Mouse (Mus musculus) telencephalon, adult 2 months (tissue): ENCODE measurements around the gene Grk6.
A peak's percentile ranks its signal among the peaks of the same experiment; 100 is the strongest.

Experiments
- DNase-seq: peaks from one replicate; pipeline ENCODE4 v3.0.0-alpha.2; 2011; ENCODE audit warnings: low read depth, low spot score

Grk6 gene

GRCm38 (mm10) chr13:55444937-55445315 lies at the start of gene Grk6:
Gene Grk6, plus strand, starts transcription at chr13:55445072.
- peak; percentile 100 for DNase-seq

DNA sequence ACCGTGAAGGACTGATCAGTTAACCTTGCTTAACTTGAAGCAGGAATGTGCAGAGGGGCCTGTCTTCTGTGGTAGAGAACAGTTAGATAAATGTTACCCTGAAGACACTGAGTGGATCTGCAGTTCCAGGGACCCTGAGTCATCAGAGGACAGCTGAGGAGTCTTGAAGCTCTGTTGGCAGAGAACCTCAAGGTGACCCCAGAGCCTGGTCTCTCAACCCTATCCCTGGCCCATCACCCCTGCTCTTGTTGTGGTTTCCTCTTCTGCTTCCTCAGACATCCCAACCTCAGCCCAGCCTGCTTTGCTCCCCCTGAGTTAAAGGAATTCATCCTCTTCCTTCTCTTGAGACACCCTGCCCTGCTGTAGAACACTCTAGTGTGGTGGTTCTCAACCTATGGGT lies 46.8 kb upstream of the Grk6 start, which contains the start of gene Slc34a1:
Slc34a1 (plus strand) TSS at position 100 of the 400 bp plus-strand sequence.
- no peak for DNase-seq

GRCm38 (mm10) chr13:55399300-55400038 lies 45.4 kb upstream of the Grk6 start:
- no peak for DNase-seq

DNA sequence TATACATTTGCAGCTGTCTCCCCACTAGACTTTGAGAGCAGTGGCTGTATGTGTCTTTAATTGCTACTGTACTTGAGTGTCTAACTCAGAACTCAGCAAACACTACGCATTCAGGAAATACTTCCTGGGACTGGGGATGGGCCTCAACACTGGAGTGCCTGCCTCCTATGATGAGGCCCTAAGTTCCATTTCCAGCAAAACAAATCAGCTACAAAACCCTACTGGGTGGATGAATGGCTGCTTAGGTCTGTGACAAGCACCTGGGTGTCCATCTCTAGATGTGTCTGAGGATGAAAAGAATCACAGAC lies 44.9 kb upstream of the Grk6 start:
- no peak for DNase-seq

DNA sequence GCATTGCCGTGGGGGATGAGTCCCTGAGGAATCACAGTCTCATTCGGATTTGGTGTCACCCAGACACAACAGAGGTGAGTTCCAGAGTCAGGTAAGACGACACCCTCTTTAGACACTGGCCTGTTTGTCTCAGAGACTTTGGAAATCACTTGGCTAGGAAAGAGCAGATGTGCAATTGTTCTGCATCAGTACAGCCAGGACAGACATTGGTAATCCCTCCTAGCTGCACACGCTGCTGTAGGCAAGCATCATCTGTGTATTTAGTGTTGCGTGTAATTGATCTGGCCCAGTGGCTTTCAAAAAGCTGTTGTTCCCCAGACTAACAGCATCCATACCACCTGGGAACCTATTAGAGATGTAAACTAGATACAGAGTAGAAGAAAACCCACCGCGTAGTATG lies 41.6 kb upstream of the Grk6 start:
- no peak for DNase-seq

DNA sequence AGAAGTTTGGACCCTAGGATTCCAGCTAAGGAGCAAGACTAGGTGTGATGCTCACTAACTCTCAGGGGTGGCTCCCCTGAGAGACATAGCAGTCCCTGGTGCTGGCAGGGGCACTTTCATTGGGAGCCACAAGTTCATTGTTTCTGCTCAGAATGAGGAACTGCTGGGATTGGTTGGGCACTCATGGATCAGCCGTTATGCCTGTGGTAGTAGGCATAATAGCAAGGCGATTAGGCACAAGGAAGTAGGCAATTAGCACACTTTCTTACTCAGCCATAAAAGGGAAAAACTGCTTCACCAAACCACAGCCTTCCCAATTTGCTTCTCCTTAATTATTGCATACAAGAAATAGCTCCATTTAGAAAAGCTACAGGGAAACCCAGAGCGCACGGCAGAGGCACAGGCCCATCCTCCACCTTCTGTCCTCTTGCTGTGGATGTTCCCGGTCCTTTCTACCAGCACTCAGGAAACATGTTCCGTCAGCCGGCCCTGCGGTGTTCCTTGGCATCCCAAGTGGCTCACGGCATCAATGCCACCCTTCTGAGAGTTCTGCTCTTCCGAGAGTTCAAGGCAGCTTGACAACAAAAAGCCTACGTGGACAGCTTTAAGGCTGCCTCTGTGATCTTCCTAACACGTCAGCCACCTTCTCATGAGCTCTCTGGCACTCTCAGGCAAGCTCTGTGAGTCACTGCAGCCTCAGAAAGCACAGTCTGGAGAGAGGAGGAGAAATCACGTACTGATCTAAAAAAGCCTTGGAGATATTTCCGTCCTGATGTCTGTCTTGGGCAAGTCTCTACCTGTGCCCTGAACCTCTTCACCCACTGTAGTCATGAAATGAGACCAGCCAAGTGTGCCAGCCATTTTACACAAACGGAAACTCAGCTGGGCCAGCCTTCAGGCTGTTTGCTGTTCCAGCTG lies 40.7 kb upstream of the Grk6 start:
- DNase-seq: peak; percentile 82

DNA sequence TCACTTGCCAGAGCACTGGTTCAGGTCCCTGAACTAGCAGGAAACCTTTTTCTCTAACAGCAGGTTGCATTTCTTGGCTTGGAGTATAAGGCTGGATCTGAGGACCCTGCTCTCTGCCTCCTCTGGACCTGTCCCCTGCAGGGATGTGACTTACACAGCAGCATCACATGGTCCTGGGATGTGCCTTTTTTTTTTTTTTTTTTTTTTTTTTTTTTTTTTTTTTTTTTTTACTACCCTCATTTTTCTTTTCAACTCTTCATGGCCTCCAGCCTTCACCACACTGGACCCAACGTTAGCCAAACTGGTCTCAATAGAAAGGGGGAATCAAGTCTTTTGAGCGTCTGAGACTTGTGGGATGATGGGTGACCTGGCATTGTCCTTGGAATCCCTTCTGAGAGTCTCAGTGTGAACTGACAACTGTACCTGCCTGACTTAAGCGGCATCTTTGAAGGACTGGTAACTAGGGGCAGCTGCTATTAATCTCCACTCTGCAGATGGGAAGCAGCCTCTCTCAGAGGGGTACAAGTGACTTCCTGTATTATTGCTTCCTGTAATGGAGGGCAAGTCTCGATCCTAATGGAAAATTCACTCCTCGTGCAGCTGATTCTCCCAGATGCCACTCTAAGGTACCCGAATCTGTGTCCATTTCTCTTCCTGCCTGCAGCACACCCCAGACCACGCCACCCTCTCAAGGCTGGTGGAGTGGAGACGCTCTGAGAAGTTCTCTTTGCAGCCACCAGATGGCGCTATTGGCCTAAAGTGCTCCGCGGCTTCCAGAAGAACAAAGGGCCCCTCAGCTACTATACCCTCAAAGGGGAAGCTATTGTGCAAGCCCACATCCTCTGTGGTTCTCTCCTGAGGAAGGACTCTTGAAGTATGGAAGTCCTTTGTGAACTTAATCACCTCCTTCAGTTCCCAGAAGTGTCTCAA lies 39.8 kb upstream of the Grk6 start:
- peak; percentile 63 for DNase-seq

- DNase-seq: no peak
These were observed 39.0 kb upstream of the Grk6 start for GRCm38 (mm10) chr13:55405783-55406390.

GRCm38 (mm10) chr13:55407341-55407740 lies 37.5 kb upstream of the Grk6 start:
- DNase-seq: no peak

DNA sequence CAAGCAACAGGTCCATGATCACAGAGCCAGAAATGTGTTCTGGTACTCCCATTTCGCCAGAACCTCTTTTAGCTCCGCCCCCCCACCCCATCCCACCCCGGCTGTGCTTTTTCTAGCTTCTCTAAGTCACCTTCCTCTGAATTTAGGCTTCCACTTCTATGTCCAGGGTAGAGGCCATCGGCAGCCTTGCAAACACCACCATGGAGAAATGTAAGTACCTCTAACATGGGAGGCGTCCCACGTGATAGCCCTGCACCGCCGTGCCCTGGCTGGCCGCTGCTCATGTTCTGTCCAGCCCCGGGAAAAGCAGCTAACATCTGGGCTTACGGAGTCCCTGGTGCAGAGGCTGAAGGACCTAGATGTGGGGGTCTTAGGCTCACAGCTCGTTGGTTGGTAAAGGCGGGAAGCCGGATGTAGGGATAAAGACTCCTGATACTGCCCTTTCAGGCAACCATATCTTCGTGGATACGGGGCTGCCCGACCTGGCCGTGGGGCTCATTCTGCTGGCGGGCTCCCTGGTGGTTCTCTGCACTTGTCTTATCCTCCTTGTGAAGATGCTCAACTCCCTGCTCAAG lies 36.2 kb upstream of the Grk6 start:
- no peak for DNase-seq

DNA sequence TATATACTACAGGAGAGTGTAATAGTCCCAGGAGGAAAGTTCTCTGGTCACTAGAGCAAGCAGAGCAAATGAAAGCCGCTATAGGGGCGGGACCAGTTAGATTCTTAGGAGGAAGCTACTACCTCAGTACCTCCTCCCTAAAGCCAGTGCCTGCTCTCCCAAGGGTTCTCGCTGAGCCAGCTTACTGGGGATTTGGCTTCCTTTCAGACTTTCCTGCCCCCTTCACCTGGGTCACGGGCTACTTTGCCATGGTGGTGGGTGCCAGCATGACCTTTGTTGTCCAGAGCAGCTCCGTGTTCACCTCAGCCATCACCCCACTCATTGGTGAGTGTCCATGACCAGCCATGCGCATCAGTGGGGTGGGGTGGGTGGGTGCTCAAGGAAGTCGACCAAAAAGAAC lies 33.0 kb upstream of the Grk6 start:
- DNase-seq: no peak

DNA sequence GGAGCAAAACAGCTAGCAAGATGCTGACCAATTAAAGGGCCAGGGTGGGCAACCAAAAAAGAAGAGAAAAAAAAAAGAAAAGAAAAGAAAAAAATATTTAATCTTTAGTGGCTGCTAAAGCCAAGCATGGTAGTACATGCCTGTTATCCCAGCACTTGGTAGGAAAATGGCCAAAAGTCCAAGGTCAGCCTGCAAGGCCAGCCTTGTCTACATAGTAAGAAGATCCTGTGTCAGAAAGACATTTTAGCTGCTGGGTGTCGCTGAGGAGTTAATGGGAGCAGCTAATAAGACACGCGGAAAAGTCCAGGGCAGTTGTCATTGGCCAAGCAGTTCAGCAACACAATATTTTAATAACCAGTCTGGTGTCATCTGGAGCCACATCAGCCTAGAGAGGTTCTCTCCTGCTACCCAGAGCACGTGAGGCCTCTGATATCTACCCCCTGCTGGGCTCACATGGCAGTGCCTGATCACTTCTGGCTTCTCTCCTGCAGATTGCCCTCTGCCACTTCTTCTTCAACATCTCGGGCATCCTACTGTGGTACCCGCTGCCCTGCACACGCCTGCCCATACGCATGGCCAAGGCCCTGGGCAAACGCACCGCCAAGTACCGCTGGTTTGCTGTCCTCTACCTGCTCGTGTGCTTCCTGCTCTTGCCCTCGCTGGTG lies 32.1 kb upstream of the Grk6 start:
- DNase-seq: no peak

DNA sequence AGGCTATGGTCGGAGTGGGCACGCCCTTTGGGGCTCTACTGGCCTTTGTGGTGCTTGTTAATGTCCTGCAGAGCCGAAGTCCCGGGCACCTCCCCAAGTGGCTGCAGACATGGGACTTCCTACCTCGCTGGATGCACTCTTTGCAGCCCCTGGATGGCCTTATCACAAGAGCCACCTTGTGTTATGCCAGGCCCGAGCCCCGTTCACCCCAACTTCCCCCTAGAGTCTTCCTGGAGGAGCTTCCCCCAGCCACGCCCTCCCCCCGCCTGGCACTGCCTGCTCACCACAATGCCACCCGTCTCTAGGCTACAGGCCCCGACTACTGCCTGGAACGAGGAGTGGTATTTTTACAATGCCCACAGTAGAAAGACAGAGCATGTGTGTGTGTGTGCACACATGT lies 31.5 kb upstream of the Grk6 start:
- DNase-seq: no peak

DNA sequence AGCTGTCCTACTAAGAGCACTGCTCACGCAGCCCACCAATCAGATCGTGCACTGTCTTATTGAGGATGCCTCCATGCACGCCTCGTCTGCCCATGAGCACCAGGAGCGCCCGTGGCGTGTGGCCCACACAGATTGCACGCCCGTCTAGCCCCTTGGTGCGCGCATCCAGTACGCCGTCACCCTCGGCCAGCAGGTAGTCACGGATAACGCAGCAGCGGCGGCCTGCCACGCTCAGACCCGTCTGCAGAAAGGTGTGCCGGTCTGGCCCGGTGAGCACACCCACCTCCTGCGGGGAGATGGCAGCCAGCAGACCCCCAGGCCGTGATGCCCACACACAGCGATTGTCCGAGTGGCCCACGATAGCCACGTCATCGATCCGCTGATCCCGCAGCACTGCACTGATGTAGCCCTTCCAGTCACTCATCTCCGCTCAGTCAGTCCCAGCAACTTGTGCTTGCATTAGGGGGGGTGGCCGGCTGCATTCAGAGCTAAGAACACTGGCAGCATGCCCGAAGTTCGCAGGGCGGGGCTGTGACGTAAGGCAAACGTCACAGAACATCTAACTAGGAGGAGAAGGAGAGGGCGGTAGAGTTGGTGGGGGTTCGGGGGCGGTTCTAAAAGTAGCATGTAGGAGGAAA lies 30.0 kb upstream of the Grk6 start, which contains the start of gene Pfn3:
Pfn3 (minus strand) TSS at position 490 of the 638 bp plus-strand sequence.
- DNase-seq: peak; percentile 79

DNA sequence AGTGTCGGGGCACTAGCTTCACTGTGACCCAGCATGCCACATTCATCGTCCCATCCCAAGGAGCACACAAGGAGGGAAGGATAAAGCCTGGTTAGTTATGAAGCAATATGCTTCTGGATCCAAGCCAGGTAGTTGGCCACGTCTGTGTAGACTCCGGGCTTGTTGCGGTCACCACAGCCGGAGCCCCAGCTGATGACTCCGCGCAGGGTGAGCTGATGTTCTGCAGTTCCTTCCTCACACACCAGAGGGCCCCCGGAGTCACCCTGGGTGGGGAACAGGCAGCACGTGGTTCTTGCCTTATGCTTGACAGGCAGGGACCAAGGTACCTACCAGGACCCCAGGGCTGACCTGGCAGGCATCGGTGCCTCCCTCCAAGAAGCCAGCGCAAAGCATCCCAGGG lies 26.9 kb upstream of the Grk6 start:
- peak; percentile 33 for DNase-seq

DNA sequence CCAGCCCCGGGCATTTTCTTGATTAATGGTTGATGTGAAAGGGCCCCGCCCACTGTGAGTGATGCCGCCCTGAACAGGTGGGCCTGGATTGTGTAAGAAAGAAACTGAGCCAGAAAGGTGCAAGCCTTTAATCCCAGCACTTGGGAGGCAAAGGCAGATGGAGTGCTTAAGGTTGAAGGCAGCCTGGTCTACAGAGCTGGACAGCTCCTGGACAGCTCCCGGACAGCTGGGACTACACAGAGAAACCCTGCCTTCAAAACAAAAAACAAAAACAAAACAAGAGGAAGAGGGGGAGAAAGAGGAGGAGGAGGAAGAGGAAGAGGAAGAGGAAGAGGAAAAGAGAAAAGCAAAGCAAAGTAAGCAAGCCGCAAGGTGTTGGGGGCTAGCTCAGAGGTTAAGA lies 25.7 kb upstream of the Grk6 start:
- no peak for DNase-seq

GRCm38 (mm10) chr13:55420018-55420932 lies 24.6 kb upstream of the Grk6 start:
- DNase-seq: no peak

- DNase-seq: peak; percentile 26
These were observed 23.7 kb upstream of the Grk6 start for GRCm38 (mm10) chr13:55420933-55421800.
